Mouse (Mus musculus): ENCODE measurements around the gene Tspan33.
A peak's percentile ranks its signal among the peaks of the same experiment; 100 is the strongest.

GRCm38 (mm10) chr6:29649494-29650169 is 44.4 kb upstream of the Tspan33 start:
- TF ChIP-seq POLR2A (IDR thresholded peaks at IDR 0.05; ENCODE audit: insufficient read depth, low read length) (no peak), CTCF (IDR thresholded peaks at IDR 0.05; ENCODE audit: low read depth, low read length) (peak; percentile 91)
